Mouse (Mus musculus) forebrain, embryonic 15.5 days (tissue): Measurements from ENCODE around the gene Tmem150c. TPM values are rescaled to one million over a fixed set of nuclear protein-coding genes. Genes with fewer than 3 reads are reported as not detected.

Experiments used
- ATAC-seq: fragments of 200-750 bp; cut with Nextera tagmentation; replicated peaks from 2 replicates; pipeline ENCODE4 v1.8.0; 2017; ENCODE audit warnings: mild to moderate bottlenecking, moderate TSS enrichment, moderate library complexity
- H3K27ac ChIP-seq: fragments of 300-500 bp; sonication (generic); replicated peaks from 2 replicates; pipeline ENCODE4 v1.5.1; 2015; ENCODE audit warnings: mild to moderate bottlenecking, inconsistent platforms
- H3K27me3 ChIP-seq: fragments of 300-500 bp; sonication (generic); 2 replicates; pipeline ENCODE4 v1.6.1; 2015; ENCODE audit warnings: inconsistent platforms
- H3K36me3 ChIP-seq: fragments of 300-500 bp; sonication (generic); 2 replicates; pipeline ENCODE4 v1.6.1; 2015; ENCODE audit warnings: mild to moderate bottlenecking, inconsistent platforms
- H3K4me1 ChIP-seq: fragments of 300-500 bp; sonication (generic); 2 replicates; pipeline ENCODE4 v1.6.1; 2015; ENCODE audit warnings: inconsistent platforms
- H3K4me2 ChIP-seq: fragments of 300-500 bp; sonication (generic); replicated peaks from 2 replicates; pipeline ENCODE4 v1.6.1; 2015; ENCODE audit warnings: mild to moderate bottlenecking, inconsistent platforms
- H3K4me3 ChIP-seq: fragments of 300-500 bp; sonication (generic); 2 replicates; pipeline ENCODE4 v1.5.1; 2015; ENCODE audit warnings: mild to moderate bottlenecking, inconsistent platforms
- H3K9ac ChIP-seq: fragments of 300-500 bp; sonication (generic); replicated peaks from 2 replicates; pipeline ENCODE4 v1.6.1; 2015; ENCODE audit warnings: mild to moderate bottlenecking, inconsistent platforms
- H3K9me3 ChIP-seq: fragments of 300-500 bp; sonication (generic); 2 replicates; pipeline ENCODE4 v1.6.1; 2016; ENCODE audit warnings: inconsistent platforms
- WGBS: fragments of 180-500 bp; shearing (Covaris S2); methylation state at CpG from one replicate; pipeline ENCODE4 v1.1.7; 2015; ENCODE audit warnings: mixed read lengths; 5-methylcytosine and 5-hydroxymethylcytosine counted together
- polyA plus RNA-seq: library from polyadenylated mRNA; unstranded; fragments of >200 nt; fragmentation: Nextera tagmentation; extraction: Ambion mirVana; gene quantifications from 2 replicates; pipeline ENCODE4 v1.2.1, GENCODE M21; 2015

Gene Tmem150c
- polyA plus RNA-seq, 1 experiment from 2014 or later = 32.1 TPM

DNA sequence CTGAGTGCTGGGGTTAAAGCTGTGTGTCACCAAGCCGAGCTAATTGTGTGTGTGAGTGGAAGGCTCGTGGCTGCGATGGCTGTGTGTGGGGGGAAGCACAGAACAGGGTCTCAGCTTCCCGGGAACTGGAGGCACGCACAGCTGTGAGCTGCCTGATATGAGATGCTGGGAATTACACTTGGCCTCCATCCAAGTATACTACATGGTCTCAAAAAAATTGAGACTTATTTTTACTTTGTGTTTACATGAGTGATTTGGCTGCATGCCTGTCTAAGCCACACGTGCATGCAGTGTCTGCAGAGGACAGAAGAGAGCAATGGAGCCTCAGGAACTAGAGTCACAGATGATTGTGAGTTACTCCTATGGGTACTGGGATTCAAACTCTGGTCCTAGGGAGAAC lies 129.5 kb downstream of the Tmem150c start:
- Histone ChIP-seq H3K4me3 (no peak overlapping the region), H3K9me3 (no peaks in the 10 kb centered on the region), H3K4me1 (peaks cover 38% of the 10 kb centered on the region), H3K27ac (peak overlapping the region; percentile 84), H3K27me3 (no peaks in the 10 kb centered on the region), H3K4me2 (no peak overlapping the region), H3K36me3 (peaks cover 35% of the 10 kb centered on the region), H3K9ac (no peak overlapping the region)
- peak; percentile 91 for ATAC-seq
- WGBS = 7% methylated on average over 6 of the region's 6 CpGs

Other genes with a start within 250 kb of the Tmem150c start
- gene Hnrnpd, start 180.9 kb downstream of the Tmem150c start, polyA plus RNA-seq = 242 and 245 TPM in 2 replicates
- 2.3 and 4.5 TPM in 2 replicates for gene 4930524J08Rik, start 180.7 kb downstream of the Tmem150c start, polyA plus RNA-seq
- 256 and 258 TPM in 2 replicates for gene Hnrnpdl, start 120.1 kb downstream of the Tmem150c start, polyA plus RNA-seq
- gene Enoph1, start 119.8 kb downstream of the Tmem150c start, polyA plus RNA-seq = 57.6 and 58.3 TPM in 2 replicates